Mouse (Mus musculus) bone marrow macrophage, adult 2 months (primary cell): ENCODE data around the gene Mdga2.

Experiments
- CTCF ChIP-seq: IDR thresholded peaks from 2 replicates; pipeline ENCODE4 v1.5.1; 2012; ENCODE audit warnings: low read depth, mild to moderate bottlenecking, low read length, moderate library complexity
- POLR2A ChIP-seq: IDR thresholded peaks from 2 replicates; pipeline ENCODE4 v1.6.1; 2012; ENCODE audit warnings: mild to moderate bottlenecking, low read depth, low read length, borderline replicate concordance

- TF ChIP-seq CTCF (no peak), POLR2A (no peak)
These were observed 45.1 kb upstream of the Mdga2 start for GRCm38 (mm10) chr12:67267409-67267808.
